Mouse (Mus musculus) midbrain, embryonic 15.5 days (tissue): ENCODE results near the gene Hlx. TPM values are rescaled to one million over a fixed set of nuclear protein-coding genes. Genes with fewer than 3 reads are reported as not detected.
A peak's percentile ranks its signal among the peaks of the same experiment; 100 is the strongest.

Experiments
- ATAC-seq: fragments of 200-750 bp; cut with Nextera tagmentation; replicated peaks from 2 replicates; pipeline ENCODE4 v1.8.0; 2017; ENCODE audit warnings: moderate TSS enrichment
- H3K27ac ChIP-seq: fragments of 300-500 bp; sonication (generic); 2 replicates; pipeline ENCODE4 v1.5.1; 2015; ENCODE audit warnings: mild to moderate bottlenecking, inconsistent platforms
- H3K27me3 ChIP-seq: fragments of 300-500 bp; sonication (generic); replicated peaks from 2 replicates; pipeline ENCODE4 v1.6.1; 2015; ENCODE audit warnings: inconsistent platforms
- H3K36me3 ChIP-seq: fragments of 300-500 bp; sonication (generic); replicated peaks from 2 replicates; pipeline ENCODE4 v1.6.1; 2015; ENCODE audit warnings: inconsistent platforms
- H3K4me1 ChIP-seq: fragments of 300-500 bp; sonication (generic); 2 replicates; pipeline ENCODE4 v1.6.1; 2015; ENCODE audit warnings: inconsistent platforms
- H3K4me2 ChIP-seq: fragments of 300-500 bp; sonication (generic); 2 replicates; pipeline ENCODE4 v1.6.1; 2015; ENCODE audit warnings: inconsistent platforms, mild to moderate bottlenecking, moderate library complexity
- H3K4me3 ChIP-seq: fragments of 300-500 bp; sonication (generic); 2 replicates; pipeline ENCODE4 v1.5.1; 2015; ENCODE audit warnings: mild to moderate bottlenecking, inconsistent platforms
- H3K9ac ChIP-seq: fragments of 300-500 bp; sonication (generic); 2 replicates; pipeline ENCODE4 v1.6.1; 2015; ENCODE audit warnings: mild to moderate bottlenecking, inconsistent platforms
- H3K9me3 ChIP-seq: fragments of 300-500 bp; sonication (generic); 2 replicates; pipeline ENCODE4 v1.6.1; 2016; ENCODE audit warnings: inconsistent platforms
- WGBS: fragments of 180-500 bp; shearing (Covaris S2); methylation state at CpG from one replicate; pipeline ENCODE4 v1.1.7; 2015; ENCODE audit warnings: mixed read lengths; 5-methylcytosine and 5-hydroxymethylcytosine counted together
- polyA plus RNA-seq: library from polyadenylated mRNA; unstranded; fragments of >200 nt; fragmentation: Nextera tagmentation; extraction: Ambion mirVana; gene quantifications from 2 replicates; pipeline ENCODE4 v1.2.1, GENCODE M21; 2015

The Hlx gene
- polyA plus RNA-seq: 1.7 and 2.2 TPM in 2 replicates

DNA sequence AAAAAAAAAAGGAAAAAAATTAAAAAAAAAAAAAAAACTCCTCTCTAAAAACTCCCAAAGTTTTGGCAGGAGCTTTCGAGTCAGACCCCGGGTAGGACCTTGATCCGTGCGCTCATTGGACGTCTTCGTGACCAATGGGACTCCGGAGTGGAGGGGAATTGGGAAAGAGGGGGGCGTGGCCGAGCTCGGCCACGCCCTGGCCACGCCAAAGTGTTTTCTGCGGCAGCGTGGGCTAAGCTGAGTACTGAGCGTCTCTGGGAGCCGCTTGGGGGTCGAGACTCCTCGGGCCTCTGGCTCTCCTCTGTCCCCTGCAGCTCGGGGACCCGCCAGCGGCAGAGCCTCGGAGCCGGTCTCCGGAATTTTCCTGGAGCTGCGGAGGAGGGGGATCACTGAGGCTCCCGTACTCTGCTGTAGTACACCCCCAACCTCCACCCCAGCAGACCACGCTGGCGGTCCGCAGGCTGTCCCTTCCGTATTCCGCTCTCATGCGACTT lies at the start of gene Hlx:
Gene Hlx, minus strand, starts transcription at position 64 of the 494 bp plus-strand sequence.
- peak within 1 kb of the TSS; percentile 21; the same call in 1 of the 2 replicates for H3K9ac ChIP-seq
- no peak within 1 kb of the TSS for H3K27ac ChIP-seq
- peaks cover 81% of the 10 kb centered on the region for H3K27me3 ChIP-seq
- H3K36me3 ChIP-seq: no peaks in the 10 kb centered on the region
- WGBS: under 1% methylated on average over 32 of the region's 32 CpGs
- peaks cover 19% of the 10 kb centered on the region for H3K4me1 ChIP-seq
- H3K9me3 ChIP-seq: no peaks in the 10 kb centered on the region
- H3K4me2 ChIP-seq: peak within 1 kb of the TSS; percentile 51
- peak; percentile 69; the same call in 1 of the 2 replicates for ATAC-seq
- peak within 1 kb of the TSS; percentile 32 for H3K4me3 ChIP-seq

DNA sequence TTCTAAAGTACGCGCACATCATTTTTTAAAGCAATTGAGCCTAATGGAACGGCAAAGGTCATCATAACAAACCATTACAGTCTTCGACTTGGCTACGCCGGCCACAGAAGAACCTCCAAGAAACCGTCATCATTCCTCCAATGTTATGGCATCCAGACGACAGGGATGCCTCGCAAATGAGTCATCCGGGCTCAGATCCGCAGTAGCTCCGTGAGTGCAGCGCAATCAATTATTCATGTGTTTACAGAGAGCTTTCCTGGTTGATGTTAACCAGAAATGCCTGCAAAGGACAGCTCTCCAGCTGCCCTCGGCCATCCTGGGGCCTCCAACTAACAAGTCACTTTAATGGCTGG lies 49.7 kb upstream of the Hlx start:
- WGBS: 81% methylated on average over 14 of the region's 14 CpGs

DNA sequence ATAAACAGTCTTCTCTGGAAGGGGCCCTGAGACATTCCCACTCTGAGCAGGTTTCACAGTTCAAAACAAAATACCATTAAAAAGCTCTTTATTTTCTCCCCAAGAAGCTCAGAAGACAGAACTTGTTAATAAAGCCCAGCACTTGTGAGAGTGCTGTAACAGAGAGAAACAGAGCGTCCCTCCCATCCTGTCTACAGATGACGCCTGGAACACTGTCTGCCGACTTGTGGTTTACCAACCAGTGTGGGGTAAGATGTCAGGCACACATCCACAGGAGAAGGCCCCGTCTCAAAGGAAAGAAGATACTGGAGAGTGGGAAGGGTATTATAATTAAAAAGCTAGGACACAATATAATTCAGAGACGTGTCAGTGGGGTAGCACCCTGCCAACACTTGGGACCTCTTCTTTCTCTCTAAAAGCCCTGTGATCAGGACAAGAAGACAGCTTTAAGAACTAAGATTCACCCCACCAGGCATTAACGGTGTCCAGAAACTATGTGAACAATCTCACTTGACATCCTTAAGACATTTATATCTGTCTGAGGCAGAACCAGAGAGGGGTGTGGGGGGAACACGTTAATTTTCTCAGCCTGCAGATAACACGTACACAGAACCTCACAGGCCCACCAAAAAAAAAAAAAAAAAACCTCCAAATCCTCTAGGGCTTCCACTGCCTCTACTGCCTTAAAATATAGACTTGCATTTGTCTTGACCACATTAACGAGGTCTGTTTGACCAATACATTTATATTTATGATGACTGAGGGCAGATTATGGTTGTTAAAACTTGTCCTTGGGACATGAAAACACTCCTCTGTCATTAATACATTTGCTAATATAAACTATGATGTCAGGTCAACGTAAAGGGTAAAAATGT lies 49.1 kb upstream of the Hlx start:
- Histone ChIP-seq H3K27ac (no peak overlapping the region), H3K4me2 (no peak overlapping the region), H3K4me1 (no peaks in the 10 kb centered on the region; the same call in 1 of the 2 replicates), H3K9me3 (no peaks in the 10 kb centered on the region), H3K36me3 (no peaks in the 10 kb centered on the region), H3K27me3 (no peaks in the 10 kb centered on the region), H3K4me3 (no peak overlapping the region), H3K9ac (no peak overlapping the region)
- ATAC-seq: no peak
- 81% methylated on average over 10 of the region's 10 CpGs for WGBS

More for the DNA sequence above, 49.7 kb upstream of the Hlx start:
- Histone ChIP-seq H3K27me3 (no peaks in the 10 kb centered on the region), H3K4me1 (no peaks in the 10 kb centered on the region; the same call in 1 of the 2 replicates), H3K36me3 (no peaks in the 10 kb centered on the region), H3K27ac (no peak overlapping the region), H3K9me3 (no peaks in the 10 kb centered on the region), H3K4me2 (no peak overlapping the region), H3K4me3 (no peak overlapping the region), H3K9ac (no peak overlapping the region)
- ATAC-seq: no peak

DNA sequence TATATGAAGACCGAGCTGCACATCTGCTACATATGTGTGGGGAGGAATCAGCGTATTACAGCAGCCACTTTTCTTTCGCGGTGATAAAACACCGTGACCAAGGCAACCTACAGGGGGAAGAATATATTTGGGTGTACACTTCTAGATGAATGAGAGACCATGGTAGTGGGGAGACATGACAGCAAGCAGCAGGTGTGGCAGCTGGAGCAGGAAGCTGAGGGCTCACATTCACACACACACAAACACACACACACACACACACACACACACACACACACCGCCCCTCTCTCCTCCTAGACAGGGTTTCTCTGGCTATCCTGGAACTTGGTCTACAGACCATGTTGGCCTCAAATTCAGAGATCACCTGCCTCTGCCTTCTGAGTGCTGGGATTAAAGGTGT lies 45.7 kb upstream of the Hlx start:
- 90% methylated on average over 6 of the region's 6 CpGs for WGBS
- Histone ChIP-seq H3K27ac (no peak overlapping the region), H3K27me3 (no peaks in the 10 kb centered on the region), H3K36me3 (no peaks in the 10 kb centered on the region), H3K9me3 (no peaks in the 10 kb centered on the region), H3K4me2 (no peak overlapping the region), H3K9ac (no peak overlapping the region), H3K4me3 (no peak overlapping the region), H3K4me1 (no peaks in the 10 kb centered on the region; the same call in 1 of the 2 replicates)
- ATAC-seq: no peak

DNA sequence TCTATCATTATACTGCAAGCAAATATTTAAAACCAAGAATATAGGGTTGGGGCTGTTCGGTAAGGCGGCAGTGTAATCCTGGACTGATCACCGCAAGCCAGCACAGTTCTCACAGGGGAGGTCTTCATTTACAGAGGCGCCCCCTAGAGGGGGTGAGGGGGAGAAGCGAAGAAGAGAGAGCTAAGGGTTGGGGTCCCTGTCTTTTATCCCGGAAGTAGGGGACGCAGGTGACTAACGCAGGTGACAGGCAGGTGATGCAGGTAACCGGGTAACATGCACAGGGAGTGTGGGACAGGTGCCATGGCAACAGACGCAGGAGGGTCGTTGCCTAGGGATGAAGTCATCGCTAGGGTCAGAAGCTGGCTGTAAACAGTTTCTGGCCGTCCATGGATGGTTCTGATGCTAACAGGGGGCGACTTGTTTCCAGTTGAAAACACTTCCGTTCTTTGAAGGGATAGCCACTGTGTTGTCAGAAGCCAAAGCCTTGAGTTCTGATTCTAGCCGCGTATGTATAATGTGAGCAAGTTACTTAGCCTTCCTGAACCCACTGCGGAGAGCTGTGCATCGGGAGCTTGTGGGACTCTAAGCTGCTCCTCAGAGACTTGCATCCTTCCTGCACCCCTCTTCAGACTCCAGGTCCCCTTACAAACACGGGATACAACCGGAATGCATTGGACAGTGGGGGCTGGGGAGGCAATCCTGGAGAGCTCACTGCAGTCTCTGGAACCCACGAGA lies 44.8 kb upstream of the Hlx start:
- WGBS: 30% methylated on average over 22 of the region's 22 CpGs
- H3K4me2 ChIP-seq: no peak overlapping the region
- H3K4me3 ChIP-seq: no peak overlapping the region
- H3K9me3 ChIP-seq: no peaks in the 10 kb centered on the region
- no peak overlapping the region for H3K27ac ChIP-seq
- no peak for ATAC-seq
- no peak overlapping the region for H3K9ac ChIP-seq
- no peaks in the 10 kb centered on the region for H3K36me3 ChIP-seq
- no peaks in the 10 kb centered on the region for H3K27me3 ChIP-seq
- no peaks in the 10 kb centered on the region; the same call in 1 of the 2 replicates for H3K4me1 ChIP-seq

DNA sequence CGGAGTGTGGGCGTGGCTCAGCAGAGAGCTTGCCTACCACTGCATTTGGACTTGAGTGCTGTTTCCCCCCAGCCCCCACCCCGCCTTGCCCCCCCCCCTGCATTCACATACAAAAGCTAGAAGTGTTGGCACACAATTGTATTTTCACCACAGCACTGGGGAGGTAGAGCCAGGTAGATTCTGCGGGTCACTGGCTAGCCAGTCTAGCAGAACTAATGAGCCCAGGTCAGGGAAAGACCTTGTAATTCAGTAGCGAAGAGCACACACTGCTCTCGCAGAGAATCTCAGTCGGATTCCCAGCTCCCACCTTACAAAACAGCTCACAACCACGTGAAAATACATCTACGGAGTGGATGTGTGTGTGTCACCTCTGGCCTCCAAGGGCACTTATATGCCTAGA lies 42.9 kb upstream of the Hlx start:
- Histone ChIP-seq H3K9me3 (no peaks in the 10 kb centered on the region), H3K4me2 (no peak overlapping the region), H3K27me3 (no peaks in the 10 kb centered on the region), H3K9ac (no peak overlapping the region), H3K36me3 (no peaks in the 10 kb centered on the region), H3K4me1 (peaks cover 8% of the 10 kb centered on the region), H3K27ac (no peak overlapping the region), H3K4me3 (no peak overlapping the region)
- WGBS: 59% methylated on average over 9 of the region's 9 CpGs
- ATAC-seq: no peak

DNA sequence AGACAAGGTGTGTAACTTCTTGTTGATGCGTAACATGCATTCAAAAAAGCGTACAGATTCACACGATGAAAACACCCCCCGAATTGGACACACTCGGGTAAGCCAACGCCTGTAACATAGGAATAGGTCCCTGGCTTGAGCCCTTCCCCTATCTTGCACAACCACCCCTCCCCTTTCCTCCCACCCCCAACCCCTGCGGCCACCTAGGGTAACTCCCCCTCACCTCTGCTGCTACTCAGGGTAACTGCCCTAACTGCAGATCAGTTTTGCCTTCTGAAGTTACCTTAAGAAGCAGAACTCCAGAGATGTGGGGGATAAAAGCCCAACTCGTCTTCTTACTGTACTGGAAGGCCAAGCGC lies 39.5 kb upstream of the Hlx start:
- no peak overlapping the region for H3K9ac ChIP-seq
- H3K9me3 ChIP-seq: no peaks in the 10 kb centered on the region
- H3K4me1 ChIP-seq: peaks cover 8% of the 10 kb centered on the region
- H3K4me2 ChIP-seq: peak overlapping the region; percentile 27
- H3K27ac ChIP-seq: no peak overlapping the region
- peak; percentile 30; the same call in 1 of the 2 replicates for ATAC-seq
- H3K4me3 ChIP-seq: no peak overlapping the region
- 12% methylated on average over 9 of the region's 9 CpGs for WGBS
- H3K36me3 ChIP-seq: no peaks in the 10 kb centered on the region
- no peaks in the 10 kb centered on the region for H3K27me3 ChIP-seq

DNA sequence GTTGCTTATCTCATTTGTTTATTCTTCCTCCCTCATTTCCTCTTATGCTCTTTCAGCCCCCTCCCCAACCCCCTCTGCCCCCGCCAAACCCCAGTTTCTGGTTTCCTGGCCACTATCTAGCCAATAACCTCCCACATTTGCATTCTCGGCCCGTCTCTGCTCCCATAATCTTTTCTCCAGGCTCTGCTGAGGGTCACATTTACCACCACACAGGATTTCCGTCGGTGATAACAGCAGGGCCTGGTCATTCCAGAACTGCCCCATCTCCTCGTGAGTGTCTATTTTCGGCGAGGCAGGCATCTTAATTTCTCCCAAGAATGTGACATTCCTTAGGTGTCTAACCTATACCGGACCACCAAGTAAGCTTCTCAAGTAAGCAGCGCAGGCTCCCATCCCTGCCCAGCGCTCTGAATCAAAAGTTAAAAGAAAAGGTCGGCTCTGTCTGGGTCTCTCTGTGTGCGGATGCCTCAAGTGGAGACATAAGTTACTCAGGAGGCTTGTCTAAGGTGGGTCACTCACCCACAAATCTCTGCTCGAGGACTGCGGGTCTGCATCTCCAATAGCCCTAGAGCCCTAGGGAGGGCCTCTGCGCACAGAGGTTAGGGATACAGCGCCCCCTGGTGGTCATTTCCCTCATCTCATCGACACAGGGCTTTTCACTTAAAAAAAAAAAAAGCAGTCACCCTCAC lies 38.9 kb upstream of the Hlx start:
- WGBS: 32% methylated on average over 18 of the region's 18 CpGs
- Histone ChIP-seq H3K9ac (no peak overlapping the region), H3K27me3 (no peaks in the 10 kb centered on the region), H3K9me3 (no peaks in the 10 kb centered on the region), H3K36me3 (no peaks in the 10 kb centered on the region), H3K4me2 (peak overlapping the region; percentile 27), H3K4me3 (no peak overlapping the region), H3K4me1 (peaks cover 8% of the 10 kb centered on the region), H3K27ac (no peak overlapping the region)
- peak; percentile 63 for ATAC-seq

DNA sequence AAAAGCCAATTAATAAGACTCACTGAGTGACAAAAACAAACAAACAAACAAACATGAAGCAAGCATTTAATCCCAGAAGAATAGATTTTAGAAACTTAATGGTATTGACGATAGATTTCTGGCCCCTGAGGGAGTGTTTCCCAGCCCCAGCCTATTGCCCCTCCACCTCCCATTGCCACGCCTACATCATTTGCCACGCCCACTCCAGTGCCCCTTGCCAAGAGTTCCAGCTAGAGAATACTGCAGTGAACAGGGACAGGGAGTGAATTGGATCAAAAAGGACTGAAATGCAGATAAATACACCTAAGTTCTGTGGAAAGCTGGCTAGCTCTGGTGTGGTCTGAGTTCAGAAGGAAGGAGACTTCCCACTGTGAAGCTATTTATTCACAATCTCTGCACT lies 31.4 kb upstream of the Hlx start:
- Histone ChIP-seq H3K4me2 (no peak overlapping the region), H3K4me1 (no peaks in the 10 kb centered on the region), H3K9me3 (no peaks in the 10 kb centered on the region), H3K4me3 (no peak overlapping the region), H3K36me3 (no peaks in the 10 kb centered on the region), H3K27ac (no peak overlapping the region), H3K27me3 (no peaks in the 10 kb centered on the region), H3K9ac (no peak overlapping the region)
- WGBS: 58% methylated on average over 3 of the region's 3 CpGs
- no peak for ATAC-seq

DNA sequence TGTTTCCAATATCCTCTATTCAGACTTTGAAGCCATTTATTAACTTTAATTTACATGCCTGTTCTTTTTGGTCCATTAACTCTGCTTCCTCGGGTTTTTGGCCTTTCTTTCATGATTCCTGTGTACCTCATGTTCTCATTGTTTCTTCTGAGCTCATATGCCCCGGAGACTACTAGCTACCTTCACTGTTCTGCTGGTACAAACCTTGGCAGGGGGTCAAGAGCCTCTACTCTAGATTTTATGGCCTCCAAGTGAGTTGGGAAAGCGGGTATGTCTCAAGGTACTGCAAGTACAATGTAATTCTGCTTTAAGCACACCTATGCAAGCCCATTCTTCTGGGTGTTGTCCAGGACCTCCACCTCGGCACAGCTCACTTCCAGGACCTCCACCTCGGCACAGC lies 30.5 kb upstream of the Hlx start:
- no peak overlapping the region for H3K4me2 ChIP-seq
- no peak overlapping the region for H3K27ac ChIP-seq
- no peaks in the 10 kb centered on the region for H3K27me3 ChIP-seq
- no peaks in the 10 kb centered on the region for H3K4me1 ChIP-seq
- H3K36me3 ChIP-seq: no peaks in the 10 kb centered on the region
- no peak overlapping the region for H3K9ac ChIP-seq
- H3K4me3 ChIP-seq: no peak overlapping the region
- H3K9me3 ChIP-seq: no peaks in the 10 kb centered on the region
- 81% methylated on average over 5 of the region's 5 CpGs for WGBS
- ATAC-seq: no peak

DNA sequence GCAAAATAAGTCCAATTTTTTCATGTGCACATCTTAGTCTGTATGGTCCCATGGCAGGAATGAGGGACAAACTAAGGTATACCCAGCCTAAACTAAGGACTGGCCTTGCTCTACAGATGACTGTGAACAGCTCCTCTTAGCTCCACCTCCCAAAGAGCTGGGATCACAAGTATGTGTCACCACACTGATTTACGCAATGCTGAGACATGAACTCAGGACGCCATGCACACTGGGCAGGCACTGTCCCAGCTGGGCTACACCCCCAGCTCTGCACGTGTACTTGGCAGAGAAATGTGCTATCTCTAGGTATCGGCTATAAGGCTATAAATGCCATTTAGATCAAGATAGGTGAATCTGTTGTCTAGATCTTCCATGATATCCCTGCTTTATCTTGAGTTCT lies 29.6 kb upstream of the Hlx start:
- H3K4me2 ChIP-seq: no peak overlapping the region
- WGBS: 85% methylated on average over 4 of the region's 4 CpGs
- ATAC-seq: no peak
- no peak overlapping the region for H3K27ac ChIP-seq
- no peak overlapping the region for H3K4me3 ChIP-seq
- no peak overlapping the region for H3K9ac ChIP-seq
- no peaks in the 10 kb centered on the region for H3K36me3 ChIP-seq
- no peaks in the 10 kb centered on the region for H3K27me3 ChIP-seq
- H3K4me1 ChIP-seq: no peaks in the 10 kb centered on the region
- H3K9me3 ChIP-seq: no peaks in the 10 kb centered on the region

DNA sequence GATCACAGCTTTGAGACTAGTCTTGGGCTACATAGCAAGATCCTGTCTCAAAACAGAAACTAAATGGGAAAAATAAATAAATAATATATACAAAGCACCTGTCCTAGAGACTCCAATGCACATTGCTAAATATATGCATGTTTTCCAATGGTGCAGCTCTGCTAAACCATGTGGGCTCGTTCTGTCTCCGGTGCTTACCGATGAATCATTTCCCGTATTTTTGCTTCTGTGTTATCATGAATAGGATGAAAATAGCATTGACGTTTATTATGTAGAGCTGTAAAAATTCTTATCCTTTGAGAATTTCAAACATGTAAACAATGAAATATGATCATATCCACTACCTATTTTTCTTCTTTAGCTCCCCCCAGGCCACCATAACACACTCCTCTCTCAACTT lies 20.3 kb upstream of the Hlx start:
- Histone ChIP-seq H3K9me3 (no peaks in the 10 kb centered on the region), H3K9ac (no peak overlapping the region), H3K36me3 (no peaks in the 10 kb centered on the region), H3K4me3 (no peak overlapping the region), H3K4me1 (no peaks in the 10 kb centered on the region), H3K27me3 (no peaks in the 10 kb centered on the region), H3K4me2 (no peak overlapping the region), H3K27ac (no peak overlapping the region)
- no peak for ATAC-seq
- 93% methylated on average over 5 of the region's 5 CpGs for WGBS
